Mouse (Mus musculus) ES-E14 (cell line): ENCODE results near the gene Mvp. TPM values are rescaled to one million over a fixed set of nuclear protein-coding genes. Genes with fewer than 3 reads are reported as not detected.
A peak's percentile ranks its signal among the peaks of the same experiment; 100 is the strongest.

ENCODE experiments used
- DNase-seq: peaks from one replicate; pipeline ENCODE4 v3.0.0-alpha.2; 2013; ENCODE audit warnings: low read depth, low spot score
- H3K27ac ChIP-seq: 2 replicates; pipeline ENCODE4 v1.5.1; 2012; ENCODE audit warnings: low read depth, mild to moderate bottlenecking, low read length, moderate library complexity, mixed read lengths; ENCODE audit not compliant: poor library complexity, insufficient read depth, severe bottlenecking
- H3K36me3 ChIP-seq: 2 replicates; pipeline ENCODE4 v1.6.1; 2012; ENCODE audit warnings: mild to moderate bottlenecking, low read length, moderate library complexity, mixed read lengths; ENCODE audit not compliant: control insufficient read depth, poor library complexity, insufficient read depth, severe bottlenecking
- H3K4me1 ChIP-seq, 2 experiments: fragments of 150-350 bp in 1 of 2; sonication (generic) in 1 of 2; 2 replicates each; pipeline ENCODE4 v1.6.1; 2012; ENCODE audit warnings: low read length in 2 of 2, mild to moderate bottlenecking in 1 of 2, mixed read lengths in 1 of 2; ENCODE audit not compliant: control insufficient read depth in 2 of 2, insufficient read depth in 2 of 2, poor library complexity in 1 of 2
- H3K4me3 ChIP-seq, 2 experiments: fragments of 150-350 bp in 1 of 2; sonication (generic) in 1 of 2; 2 replicates each; pipeline ENCODE4 v1.5.1; 2012; ENCODE audit warnings: low read length in 2 of 2, low read depth in 1 of 2, mild to moderate bottlenecking in 1 of 2, mixed read lengths in 1 of 2; ENCODE audit not compliant: insufficient read depth in 1 of 2, poor library complexity in 1 of 2, severe bottlenecking in 1 of 2
- H3K9ac ChIP-seq: 2 replicates; pipeline ENCODE4 v1.6.1; 2012; ENCODE audit warnings: low read depth, mild to moderate bottlenecking, low read length, mixed read lengths; ENCODE audit not compliant: poor library complexity, insufficient read depth, severe bottlenecking
- H3K9me3 ChIP-seq: fragments of 150-350 bp; sonication (generic); 2 replicates; pipeline ENCODE4 v1.6.1; 2012; ENCODE audit warnings: low read depth, mild to moderate bottlenecking, low read length; ENCODE audit not compliant: control insufficient read depth, insufficient read depth
- CHD2 ChIP-seq: IDR thresholded peaks from 2 replicates; pipeline ENCODE4 v1.6.1; 2014; ENCODE audit warnings: mild to moderate bottlenecking, low read depth, low read length, inconsistent platforms
- HCFC1 ChIP-seq: IDR thresholded peaks from 2 replicates; pipeline ENCODE4 v1.6.1; 2012; ENCODE audit warnings: low read length, inconsistent platforms, borderline replicate concordance; ENCODE audit not compliant: insufficient read depth
- MAFK ChIP-seq: IDR thresholded peaks from 2 replicates; pipeline ENCODE4 v1.6.1; 2014; ENCODE audit warnings: mild to moderate bottlenecking, low read depth, low read length, inconsistent platforms; ENCODE audit not compliant: insufficient read depth
- ZC3H11A ChIP-seq: IDR thresholded peaks from 2 replicates; pipeline ENCODE4 v1.6.1; 2012; ENCODE audit warnings: low read depth, mild to moderate bottlenecking, inconsistent platforms, low read length, borderline replicate concordance
- ZNF384 ChIP-seq: IDR thresholded peaks from 2 replicates; pipeline ENCODE4 v1.6.1; 2012; ENCODE audit warnings: low read depth, low read length, inconsistent platforms
- in situ Hi-C, 2 experiments: fragments of 600-800 bp; cut with MboI; formaldehyde crosslinking; loops; one replicate each; pipeline ENCODE4 v1.15.1; 2025; ENCODE audit warnings: low sequenced_read_pairs in 2 of 2, inconsistent platforms in 1 of 2; ENCODE audit not compliant: unreplicated experiment in 2 of 2
- total RNA-seq: library from RNA; depleted of rRNA; stranded (reverse); fragments of 300-350 nt; gene quantifications from 2 replicates; pipeline ENCODE4 v1.2.3, GENCODE M21; 2012

The Mvp gene
- total RNA-seq, 1 experiment: 56.0 TPM

DNA sequence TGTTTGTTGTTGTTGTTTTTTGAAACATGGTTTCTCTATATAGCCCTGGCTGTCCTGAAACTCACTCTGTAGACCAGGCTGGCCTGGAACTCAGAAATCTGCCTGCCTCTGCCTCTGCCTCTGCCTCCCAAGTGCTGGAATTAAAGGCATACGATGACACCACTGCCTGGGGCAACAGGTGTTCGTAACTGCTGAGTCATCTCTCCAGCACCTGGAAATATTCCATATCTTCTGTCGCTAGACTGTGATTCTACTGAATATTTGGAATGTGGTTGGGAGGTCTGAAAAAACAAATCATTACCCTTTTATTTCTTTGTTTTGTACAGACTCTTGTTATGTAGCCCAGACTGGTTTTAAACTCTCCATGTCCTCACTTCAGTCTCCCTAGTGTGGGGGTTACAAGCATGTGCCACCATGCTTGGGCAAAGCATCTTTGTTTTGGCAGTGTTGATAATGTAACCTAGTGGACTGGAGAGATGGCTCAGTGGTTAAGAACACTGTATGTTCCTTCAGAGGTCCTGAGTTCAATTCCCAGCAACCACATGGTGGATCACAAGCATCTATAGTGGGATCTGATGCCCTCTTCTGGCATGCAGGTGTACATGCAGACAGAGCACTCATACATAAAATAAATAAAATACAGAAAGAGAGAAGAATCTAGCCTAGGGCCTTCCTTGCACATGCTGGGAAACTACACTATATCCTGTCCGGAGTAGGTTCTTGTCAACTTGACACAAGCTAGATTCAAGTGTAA, 10.1 kb downstream of the Mvp start:
- peaks cover 2 to 28% of the 10 kb centered on the region in 2 experiments; a peak in 3 of 4 replicates for H3K4me1 ChIP-seq
- H3K27ac ChIP-seq: peak overlapping the region; percentile 47; the same call in 1 of the 2 replicates
- H3K9ac ChIP-seq: peak overlapping the region; percentile 14; the same call in 1 of the 2 replicates
- H3K4me3 ChIP-seq: no peak overlapping the region
- in situ Hi-C loops: no loop called here
- no peak for DNase-seq
- no peaks in the 10 kb centered on the region for H3K36me3 ChIP-seq
- H3K9me3 ChIP-seq: no peaks in the 10 kb centered on the region
- TF ChIP-seq MAFK (peak; percentile 87), CHD2 (no peak)

DNA sequence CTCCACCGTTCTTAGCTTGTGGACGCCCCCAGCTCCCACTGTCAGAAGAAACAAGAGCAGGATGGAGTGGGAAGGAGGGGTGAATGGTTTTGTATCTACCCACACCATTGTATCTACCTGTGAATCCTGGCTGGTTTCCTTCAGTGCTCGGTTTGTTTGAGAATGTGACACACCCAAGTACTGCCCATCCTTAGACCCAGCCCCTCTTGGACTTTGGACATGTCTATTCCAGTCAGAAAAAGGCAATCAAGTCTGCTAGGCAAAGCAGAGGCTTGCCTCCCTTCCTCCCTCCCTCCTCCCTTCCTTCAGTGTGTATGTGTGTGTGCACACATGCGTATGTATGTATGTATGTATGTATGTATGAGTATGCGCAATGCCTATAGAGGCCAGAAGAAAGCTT, 10.8 kb downstream of the Mvp start:
- H3K4me3 ChIP-seq: no peak overlapping the region
- H3K9ac ChIP-seq: peak overlapping the region; percentile 55; the same call in 1 of the 2 replicates
- no peaks in the 10 kb centered on the region for H3K36me3 ChIP-seq
- TF ChIP-seq ZNF384: no peak
- no peak for TF ChIP-seq HCFC1
- no peak for TF ChIP-seq MAFK
- no peak for TF ChIP-seq ZC3H11A
- TF ChIP-seq CHD2: no peak
- H3K4me1 ChIP-seq: peaks cover 2 to 24% of the 10 kb centered on the region in 2 experiments; a peak in 3 of 4 replicates
- H3K9me3 ChIP-seq: no peaks in the 10 kb centered on the region
- in situ Hi-C loops: no loop called here
- no peak for DNase-seq
- H3K27ac ChIP-seq: peak overlapping the region; percentile 47; the same call in 1 of the 2 replicates

- DNase-seq: no peak
- peaks cover 6% of the 10 kb centered on the region; the same call in 1 of the 2 replicates for H3K36me3 ChIP-seq
- no peak overlapping the region for H3K4me3 ChIP-seq
- in situ Hi-C loops: no loop called here
- no peaks in the 10 kb centered on the region for H3K9me3 ChIP-seq
- H3K27ac ChIP-seq: no peak overlapping the region
- no peak for TF ChIP-seq MAFK
- no peak for TF ChIP-seq CHD2
- no peak for TF ChIP-seq HCFC1
- no peak for TF ChIP-seq ZC3H11A
- TF ChIP-seq ZNF384: no peak
- no peak overlapping the region for H3K9ac ChIP-seq
- peaks cover 2 to 13% of the 10 kb centered on the region in 2 experiments; a peak in 3 of 4 replicates for H3K4me1 ChIP-seq
Measured at GRCm38 (mm10) chr7:126999568-126999967, 14.9 kb downstream of the Mvp start.

GRCm38 (mm10) chr7:126996449-126996848, 18.0 kb downstream of the Mvp start:
- Histone ChIP-seq H3K9me3 (no peaks in the 10 kb centered on the region), H3K4me1 (peaks cover 0 to 2% of the 10 kb centered on the region in 2 experiments; a peak in 1 of 4 replicates), H3K36me3 (peaks cover 11% of the 10 kb centered on the region; the same call in 1 of the 2 replicates), H3K4me3 (no peak overlapping the region), H3K9ac (no peak overlapping the region), H3K27ac (no peak overlapping the region)
- no peak for DNase-seq
- in situ Hi-C loops: no loop called here
- TF ChIP-seq CHD2: no peak
- no peak; the same call in 1 of the 2 replicates for TF ChIP-seq MAFK
- no peak for TF ChIP-seq HCFC1
- no peak for TF ChIP-seq ZNF384
- TF ChIP-seq ZC3H11A: no peak

DNA sequence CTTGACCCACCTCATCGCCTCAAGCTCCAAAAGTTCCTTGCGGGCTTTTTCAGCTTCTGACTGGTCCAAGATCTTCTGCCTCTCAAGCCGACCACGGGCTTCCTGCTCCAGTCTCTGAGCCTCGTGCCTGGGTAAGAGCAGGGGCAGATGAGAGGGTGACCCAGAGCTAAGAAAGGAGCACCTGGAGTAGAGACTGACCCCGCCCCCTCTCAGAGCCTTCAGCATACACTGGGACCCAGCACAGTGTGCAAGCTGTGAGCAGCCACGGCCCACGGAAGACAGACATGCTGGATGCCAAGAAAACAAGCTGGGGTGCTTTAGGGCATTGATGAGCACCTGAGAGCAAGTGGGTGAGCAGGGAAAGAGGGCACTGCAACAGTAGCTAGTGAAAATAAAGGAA, 25.6 kb downstream of the Mvp start:
- no peak overlapping the region for H3K4me3 ChIP-seq
- no peak overlapping the region for H3K27ac ChIP-seq
- in situ Hi-C loops: no loop called here
- TF ChIP-seq HCFC1 (no peak), MAFK (no peak), CHD2 (no peak), ZC3H11A (no peak), ZNF384 (no peak)
- no peak overlapping the region for H3K9ac ChIP-seq
- peaks cover 1 to 2% of the 10 kb centered on the region in 2 experiments; a peak in 1 of 4 replicates for H3K4me1 ChIP-seq
- H3K9me3 ChIP-seq: no peaks in the 10 kb centered on the region
- 0 out of 2 replicates have a peak, but pooled peaks cover 5% of the 10 kb centered on the region for H3K36me3 ChIP-seq
- no peak for DNase-seq
